Mouse (Mus musculus): Measurements from ENCODE around the gene Slc39a8.

DNA sequence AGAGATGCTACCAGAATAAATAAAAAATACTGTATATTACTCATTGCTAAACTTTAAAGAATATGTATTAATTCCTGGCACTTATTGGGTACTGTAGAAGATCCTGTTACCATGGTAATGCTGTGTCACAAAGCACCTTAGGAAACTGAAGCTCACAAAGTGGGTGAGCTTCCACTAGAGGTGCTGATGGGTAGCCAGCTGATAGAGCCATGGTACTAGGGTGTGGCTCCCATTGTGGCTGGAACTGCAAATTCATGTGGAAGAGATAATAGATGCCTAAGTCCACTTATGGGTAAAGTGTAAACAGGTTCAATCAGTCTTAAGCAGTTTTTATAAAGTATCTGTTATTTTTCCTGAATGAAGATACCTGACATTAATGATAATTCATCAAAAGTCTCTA, 64.3 kb downstream of the Slc39a8 start:
- no peak for TF ChIP-seq CTCF (IDR thresholded peaks at IDR 0.05; ENCODE audit: extremely low read depth, insufficient read length, insufficient replicate concordance, low read depth, low read length)
- no peak for TF ChIP-seq POLR2A (IDR thresholded peaks at IDR 0.05; ENCODE audit: low read depth, low read length)

All from small intestine, adult 2 months (tissue).